Mouse (Mus musculus) E14TG2a.4 (cell line): Measurements from ENCODE around the gene Thtpa.

Experiments
- CTCF ChIP-seq: conservative IDR thresholded peaks from 2 replicates; pipeline ENCODE4 v1.5.1; 2014; ENCODE audit warnings: low read length
- NANOG ChIP-seq: IDR thresholded peaks from 2 replicates; pipeline ENCODE4 v1.6.1; 2014; ENCODE audit warnings: borderline replicate concordance, low read length, mixed read lengths

- no peak for TF ChIP-seq CTCF
- TF ChIP-seq NANOG: no peak
Measured at GRCm38 (mm10) chr14:55111720-55112119, 17.1 kb downstream of the Thtpa start.
